Mouse (Mus musculus): ENCODE results near the gene Cdh23. TPM values are rescaled to one million over a fixed set of nuclear protein-coding genes. Genes with fewer than 3 reads are reported as not detected.

Gene Cdh23
- total RNA-seq, 1 experiment = 2.3 TPM

GRCm38 (mm10) chr10:60369405-60369804 is 326.9 kb downstream of the Cdh23 start:
- Histone ChIP-seq H3K4me3 (ENCODE audit: insufficient read depth in 1 of 2, low read depth in 1 of 2, low read length in 2 of 2, poor library complexity in 1 of 2, severe bottlenecking in 1 of 2) (no peak overlapping the region), H3K27ac (ENCODE audit: insufficient read depth, low read depth, low read length, poor library complexity, severe bottlenecking) (no peak overlapping the region), H3K4me1 (ENCODE audit: control insufficient read depth in 2 of 2, insufficient read depth in 2 of 2, low read length in 2 of 2, poor library complexity in 1 of 2) (no peaks in the 10 kb centered on the region), H3K36me3 (ENCODE audit: control insufficient read depth, insufficient read depth, low read length, poor library complexity, severe bottlenecking) (no peaks in the 10 kb centered on the region), H3K9ac (ENCODE audit: insufficient read depth, low read depth, low read length, poor library complexity, severe bottlenecking) (no peak overlapping the region), H3K9me3 (ENCODE audit: control insufficient read depth, insufficient read depth, low read depth, low read length) (no peaks in the 10 kb centered on the region)
- in situ Hi-C loops (cut with MboI; ENCODE audit: low sequenced_read_pairs in 2 of 2, unreplicated experiment in 2 of 2) = no loop called here
- no peak for DNase-seq (ENCODE audit: low read depth, low spot score)
- TF ChIP-seq HCFC1 (IDR thresholded peaks at IDR 0.05; ENCODE audit: borderline replicate concordance, insufficient read depth, low read length) (no peak), ZNF384 (IDR thresholded peaks at IDR 0.05; ENCODE audit: low read depth, low read length) (no peak), CHD2 (IDR thresholded peaks at IDR 0.05; ENCODE audit: low read depth, low read length) (no peak), MAFK (IDR thresholded peaks at IDR 0.05; ENCODE audit: insufficient read depth, low read depth, low read length) (no peak), ZC3H11A (IDR thresholded peaks at IDR 0.05; ENCODE audit: borderline replicate concordance, low read depth, low read length) (no peak)

DNA sequence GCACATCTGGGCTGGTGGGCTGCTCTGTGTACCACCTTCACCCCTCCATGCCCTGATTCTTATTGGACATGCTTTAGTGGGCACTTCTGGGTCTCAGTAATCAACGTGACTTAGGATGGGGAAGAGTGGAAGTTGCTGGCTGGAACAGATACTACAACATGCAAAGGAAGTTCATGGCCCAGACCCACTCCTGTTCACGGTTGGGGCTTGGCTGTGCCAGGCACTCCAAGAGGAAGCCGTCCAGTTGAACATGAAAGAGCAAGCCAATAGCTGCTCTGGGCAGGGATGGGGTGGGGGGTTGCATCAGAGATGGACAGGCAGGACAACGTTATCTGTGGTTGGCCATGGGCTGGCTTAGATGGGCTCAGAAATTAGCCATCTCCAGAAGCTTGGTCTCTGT is 328.4 kb downstream of the Cdh23 start:
- Histone ChIP-seq H3K9ac (ENCODE audit: insufficient read depth, low read depth, low read length, poor library complexity, severe bottlenecking) (no peak overlapping the region), H3K36me3 (ENCODE audit: control insufficient read depth, insufficient read depth, low read length, poor library complexity, severe bottlenecking) (no peaks in the 10 kb centered on the region), H3K4me1 (ENCODE audit: control insufficient read depth in 2 of 2, insufficient read depth in 2 of 2, low read length in 2 of 2, poor library complexity in 1 of 2) (no peaks in the 10 kb centered on the region), H3K9me3 (ENCODE audit: control insufficient read depth, insufficient read depth, low read depth, low read length) (no peaks in the 10 kb centered on the region), H3K4me3 (ENCODE audit: insufficient read depth in 1 of 2, low read depth in 1 of 2, low read length in 2 of 2, poor library complexity in 1 of 2, severe bottlenecking in 1 of 2) (no peak overlapping the region), H3K27ac (ENCODE audit: insufficient read depth, low read depth, low read length, poor library complexity, severe bottlenecking) (no peak overlapping the region)
- no peak for TF ChIP-seq MAFK (IDR thresholded peaks at IDR 0.05; ENCODE audit: insufficient read depth, low read depth, low read length)
- no peak for TF ChIP-seq HCFC1 (IDR thresholded peaks at IDR 0.05; ENCODE audit: borderline replicate concordance, insufficient read depth, low read length)
- no peak for TF ChIP-seq ZNF384 (IDR thresholded peaks at IDR 0.05; ENCODE audit: low read depth, low read length)
- TF ChIP-seq ZC3H11A (IDR thresholded peaks at IDR 0.05; ENCODE audit: borderline replicate concordance, low read depth, low read length) = no peak
- TF ChIP-seq CHD2 (IDR thresholded peaks at IDR 0.05; ENCODE audit: low read depth, low read length) = no peak
- in situ Hi-C loops (cut with MboI; ENCODE audit: low sequenced_read_pairs in 2 of 2, unreplicated experiment in 2 of 2) = no loop called here
- no peak for DNase-seq (ENCODE audit: low read depth, low spot score)

GRCm38 (mm10) chr10:60367145-60367544 is 329.1 kb downstream of the Cdh23 start:
- Histone ChIP-seq H3K9me3 (ENCODE audit: control insufficient read depth, insufficient read depth, low read depth, low read length) (no peaks in the 10 kb centered on the region), H3K4me1 (ENCODE audit: control insufficient read depth in 2 of 2, insufficient read depth in 2 of 2, low read length in 2 of 2, poor library complexity in 1 of 2) (no peaks in the 10 kb centered on the region), H3K4me3 (ENCODE audit: insufficient read depth in 1 of 2, low read depth in 1 of 2, low read length in 2 of 2, poor library complexity in 1 of 2, severe bottlenecking in 1 of 2) (no peak overlapping the region), H3K9ac (ENCODE audit: insufficient read depth, low read depth, low read length, poor library complexity, severe bottlenecking) (no peak overlapping the region), H3K36me3 (ENCODE audit: control insufficient read depth, insufficient read depth, low read length, poor library complexity, severe bottlenecking) (no peaks in the 10 kb centered on the region), H3K27ac (ENCODE audit: insufficient read depth, low read depth, low read length, poor library complexity, severe bottlenecking) (no peak overlapping the region)
- DNase-seq (ENCODE audit: low read depth, low spot score) = no peak
- no peak for TF ChIP-seq CHD2 (IDR thresholded peaks at IDR 0.05; ENCODE audit: low read depth, low read length)
- TF ChIP-seq ZC3H11A (IDR thresholded peaks at IDR 0.05; ENCODE audit: borderline replicate concordance, low read depth, low read length) = no peak
- no peak for TF ChIP-seq MAFK (IDR thresholded peaks at IDR 0.05; ENCODE audit: insufficient read depth, low read depth, low read length)
- no peak for TF ChIP-seq HCFC1 (IDR thresholded peaks at IDR 0.05; ENCODE audit: borderline replicate concordance, insufficient read depth, low read length)
- no peak for TF ChIP-seq ZNF384 (IDR thresholded peaks at IDR 0.05; ENCODE audit: low read depth, low read length)
- in situ Hi-C loops (cut with MboI; ENCODE audit: low sequenced_read_pairs in 2 of 2, unreplicated experiment in 2 of 2) = no loop called here

DNA sequence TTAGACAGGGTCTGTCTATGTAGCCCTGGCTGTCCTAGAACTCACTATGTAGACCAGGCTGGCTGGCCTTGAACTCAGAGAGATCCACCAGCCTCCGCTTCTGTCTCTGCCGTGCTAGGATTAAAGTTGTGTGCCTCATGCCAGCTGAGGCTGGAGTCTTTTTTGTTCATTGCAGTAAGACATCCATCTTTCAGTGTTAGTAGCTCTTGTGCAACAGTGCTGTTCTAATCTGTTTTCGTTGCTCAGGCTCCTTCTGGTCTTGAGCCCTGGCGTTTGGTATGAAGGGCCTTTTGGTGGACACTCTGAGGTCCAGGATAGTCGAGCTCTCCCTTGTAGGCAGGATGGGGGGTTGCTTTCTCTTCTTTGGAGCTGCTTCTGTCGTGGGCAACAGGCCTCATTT is 332.9 kb downstream of the Cdh23 start:
- H3K9ac ChIP-seq (ENCODE audit: insufficient read depth, low read depth, low read length, poor library complexity, severe bottlenecking) = no peak overlapping the region
- H3K9me3 ChIP-seq (ENCODE audit: control insufficient read depth, insufficient read depth, low read depth, low read length) = no peaks in the 10 kb centered on the region
- in situ Hi-C loops (cut with MboI; ENCODE audit: low sequenced_read_pairs in 2 of 2, unreplicated experiment in 2 of 2) = no loop called here
- H3K27ac ChIP-seq (ENCODE audit: insufficient read depth, low read depth, low read length, poor library complexity, severe bottlenecking) = no peak overlapping the region
- DNase-seq (ENCODE audit: low read depth, low spot score) = no peak
- no peak overlapping the region for H3K4me3 ChIP-seq (ENCODE audit: insufficient read depth in 1 of 2, low read depth in 1 of 2, low read length in 2 of 2, poor library complexity in 1 of 2, severe bottlenecking in 1 of 2)
- no peak for TF ChIP-seq ZC3H11A (IDR thresholded peaks at IDR 0.05; ENCODE audit: borderline replicate concordance, low read depth, low read length)
- TF ChIP-seq ZNF384 (IDR thresholded peaks at IDR 0.05; ENCODE audit: low read depth, low read length) = no peak
- no peaks in the 10 kb centered on the region for H3K36me3 ChIP-seq (ENCODE audit: control insufficient read depth, insufficient read depth, low read length, poor library complexity, severe bottlenecking)
- no peaks in the 10 kb centered on the region for H3K4me1 ChIP-seq (ENCODE audit: control insufficient read depth in 2 of 2, insufficient read depth in 2 of 2, low read length in 2 of 2, poor library complexity in 1 of 2)

GRCm38 (mm10) chr10:60362310-60362628 is 334.0 kb downstream of the Cdh23 start:
- H3K4me1 ChIP-seq (ENCODE audit: control insufficient read depth in 2 of 2, insufficient read depth in 2 of 2, low read length in 2 of 2, poor library complexity in 1 of 2) = no peaks in the 10 kb centered on the region
- H3K9me3 ChIP-seq (ENCODE audit: control insufficient read depth, insufficient read depth, low read depth, low read length) = no peaks in the 10 kb centered on the region
- DNase-seq (ENCODE audit: low read depth, low spot score) = no peak
- no peaks in the 10 kb centered on the region for H3K36me3 ChIP-seq (ENCODE audit: control insufficient read depth, insufficient read depth, low read length, poor library complexity, severe bottlenecking)
- in situ Hi-C loops (cut with MboI; ENCODE audit: low sequenced_read_pairs in 2 of 2, unreplicated experiment in 2 of 2) = no loop called here
- H3K27ac ChIP-seq (ENCODE audit: insufficient read depth, low read depth, low read length, poor library complexity, severe bottlenecking) = no peak overlapping the region
- TF ChIP-seq MAFK (IDR thresholded peaks at IDR 0.05; ENCODE audit: insufficient read depth, low read depth, low read length) (no peak), HCFC1 (IDR thresholded peaks at IDR 0.05; ENCODE audit: borderline replicate concordance, insufficient read depth, low read length) (no peak), ZC3H11A (IDR thresholded peaks at IDR 0.05; ENCODE audit: borderline replicate concordance, low read depth, low read length) (no peak), ZNF384 (IDR thresholded peaks at IDR 0.05; ENCODE audit: low read depth, low read length) (no peak), CHD2 (IDR thresholded peaks at IDR 0.05; ENCODE audit: low read depth, low read length) (no peak)
- H3K4me3 ChIP-seq (ENCODE audit: insufficient read depth in 1 of 2, low read depth in 1 of 2, low read length in 2 of 2, poor library complexity in 1 of 2, severe bottlenecking in 1 of 2) = no peak overlapping the region
- H3K9ac ChIP-seq (ENCODE audit: insufficient read depth, low read depth, low read length, poor library complexity, severe bottlenecking) = no peak overlapping the region
